Mouse (Mus musculus): ENCODE measurements around the gene Serpina1f. TPM values are rescaled to one million over a fixed set of nuclear protein-coding genes. Genes with fewer than 3 reads are reported as not detected.
"Not testable (repeated sequence)": the region's sequence is repeated elsewhere in the genome, so short reads cannot be mapped to it uniquely, and the experiment has no call there.

Serpina1f gene
- polyA plus RNA-seq, 1 experiment from 2014 or later = not detected

GRCm38 (mm10) chr12:103673179-103673578 lies 22.1 kb downstream of the Serpina1f start:
- Histone ChIP-seq H3K27ac (ENCODE audit: low read depth, low read length) (no peak overlapping the region), H3K27me3 (ENCODE audit: control insufficient read depth, insufficient read depth, low read length) (no peaks in the 10 kb centered on the region), H3K9me3 (ENCODE audit: control insufficient read depth, low read length) (no peaks in the 10 kb centered on the region), H3K4me3 (ENCODE audit: low read length) (no peak overlapping the region), H3K4me1 (ENCODE audit: control insufficient read depth, insufficient read depth, low read length) (no peaks in the 10 kb centered on the region), H3K9ac (ENCODE audit: low read depth, low read length) (no peak overlapping the region), H3K4me2 (replicated peaks; ENCODE audit: low read depth, low read length) (no peak overlapping the region), H3K36me3 (ENCODE audit: control insufficient read depth, insufficient read depth, low read length) (no peaks in the 10 kb centered on the region)
- no peak for ATAC-seq (ENCODE audit: low FRiP score, low TSS enrichment)
- WGBS = 79% methylated on average over 2 of the region's 2 CpGs

GRCm38 (mm10) chr12:103671483-103671882 lies 23.8 kb downstream of the Serpina1f start:
- H3K27me3 ChIP-seq (ENCODE audit: control insufficient read depth, insufficient read depth, low read length) = no peaks in the 10 kb centered on the region
- no peak overlapping the region for H3K4me3 ChIP-seq (ENCODE audit: low read length)
- H3K4me1 ChIP-seq (ENCODE audit: control insufficient read depth, insufficient read depth, low read length) = no peaks in the 10 kb centered on the region
- 83% methylated on average over 3 of the region's 3 CpGs for WGBS
- ATAC-seq (ENCODE audit: low FRiP score, low TSS enrichment) = no peak
- H3K4me2 ChIP-seq (replicated peaks; ENCODE audit: low read depth, low read length) = no peak overlapping the region
- no peaks in the 10 kb centered on the region for H3K9me3 ChIP-seq (ENCODE audit: control insufficient read depth, low read length)
- no peak overlapping the region for H3K9ac ChIP-seq (ENCODE audit: low read depth, low read length)
- H3K27ac ChIP-seq (ENCODE audit: low read depth, low read length) = no peak overlapping the region
- no peaks in the 10 kb centered on the region for H3K36me3 ChIP-seq (ENCODE audit: control insufficient read depth, insufficient read depth, low read length)

- no peak overlapping the region for H3K27ac ChIP-seq (ENCODE audit: low read depth, low read length)
- no peak for ATAC-seq (ENCODE audit: low FRiP score, low TSS enrichment)
- no peak overlapping the region for H3K9ac ChIP-seq (ENCODE audit: low read depth, low read length)
Measured at GRCm38 (mm10) chr12:103670964-103671363, 24.4 kb downstream of the Serpina1f start.

GRCm38 (mm10) chr12:103670344-103670743 lies 25.0 kb downstream of the Serpina1f start:
- no peak overlapping the region for H3K27ac ChIP-seq (ENCODE audit: low read depth, low read length)

More at GRCm38 (mm10) chr12:103670964-103671363, 24.4 kb downstream of the Serpina1f start:
- Histone ChIP-seq H3K4me2 (replicated peaks; ENCODE audit: low read depth, low read length) (no peak overlapping the region), H3K27me3 (ENCODE audit: control insufficient read depth, insufficient read depth, low read length) (no peaks in the 10 kb centered on the region), H3K4me1 (ENCODE audit: control insufficient read depth, insufficient read depth, low read length) (no peaks in the 10 kb centered on the region), H3K4me3 (ENCODE audit: low read length) (no peak overlapping the region), H3K36me3 (ENCODE audit: control insufficient read depth, insufficient read depth, low read length) (no peaks in the 10 kb centered on the region), H3K9me3 (ENCODE audit: control insufficient read depth, low read length) (no peaks in the 10 kb centered on the region)
- 56% methylated on average over 2 of the region's 2 CpGs for WGBS

GRCm38 (mm10) chr12:103665286-103665685 lies 30.0 kb downstream of the Serpina1f start:
- H3K9ac ChIP-seq (ENCODE audit: low read depth, low read length) = no peak overlapping the region
- H3K27me3 ChIP-seq (ENCODE audit: control insufficient read depth, insufficient read depth, low read length) = no peaks in the 10 kb centered on the region
- H3K4me2 ChIP-seq (replicated peaks; ENCODE audit: low read depth, low read length) = no peak overlapping the region
- H3K27ac ChIP-seq (ENCODE audit: low read depth, low read length) = no peak overlapping the region
- no peaks in the 10 kb centered on the region for H3K36me3 ChIP-seq (ENCODE audit: control insufficient read depth, insufficient read depth, low read length)
- H3K9me3 ChIP-seq (ENCODE audit: control insufficient read depth, low read length) = no peaks in the 10 kb centered on the region
- H3K4me1 ChIP-seq (ENCODE audit: control insufficient read depth, insufficient read depth, low read length) = no peaks in the 10 kb centered on the region
- H3K4me3 ChIP-seq (ENCODE audit: low read length) = no peak overlapping the region
- ATAC-seq (ENCODE audit: low FRiP score, low TSS enrichment) = no peak
- WGBS = 90% methylated on average over 3 of the region's 3 CpGs

More at GRCm38 (mm10) chr12:103670344-103670743, 25.0 kb downstream of the Serpina1f start:
- no peak overlapping the region for H3K9ac ChIP-seq (ENCODE audit: low read depth, low read length)
- no peaks in the 10 kb centered on the region for H3K9me3 ChIP-seq (ENCODE audit: control insufficient read depth, low read length)
- H3K4me1 ChIP-seq (ENCODE audit: control insufficient read depth, insufficient read depth, low read length) = no peaks in the 10 kb centered on the region
- no peaks in the 10 kb centered on the region for H3K27me3 ChIP-seq (ENCODE audit: control insufficient read depth, insufficient read depth, low read length)
- 89% methylated on average over 5 of the region's 5 CpGs for WGBS
- no peak overlapping the region for H3K4me3 ChIP-seq (ENCODE audit: low read length)
- H3K4me2 ChIP-seq (replicated peaks; ENCODE audit: low read depth, low read length) = no peak overlapping the region
- no peaks in the 10 kb centered on the region for H3K36me3 ChIP-seq (ENCODE audit: control insufficient read depth, insufficient read depth, low read length)
- ATAC-seq (ENCODE audit: low FRiP score, low TSS enrichment) = no peak

DNA sequence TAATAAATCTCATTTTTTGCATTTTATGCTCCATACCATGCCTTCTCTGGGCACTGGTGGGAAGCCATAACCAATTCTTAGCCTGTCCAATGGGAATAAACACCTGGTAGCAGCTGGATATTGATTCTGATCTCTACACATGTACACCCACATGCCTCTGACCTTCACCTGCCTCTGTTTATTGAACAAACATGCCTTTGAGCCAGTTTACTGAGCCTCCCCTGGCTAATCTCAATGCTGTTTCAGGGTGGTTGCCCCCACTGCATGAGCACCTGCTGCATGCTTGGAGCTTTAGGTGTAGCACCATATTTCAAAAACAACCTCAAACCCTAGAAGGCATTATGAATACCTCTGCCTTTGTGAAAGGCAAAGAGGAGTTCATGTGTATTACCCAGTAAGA lies 33.3 kb downstream of the Serpina1f start:
- H3K4me3 ChIP-seq (ENCODE audit: low read length); H3K4me1 ChIP-seq (ENCODE audit: control insufficient read depth, insufficient read depth, low read length); H3K27me3 ChIP-seq (ENCODE audit: control insufficient read depth, insufficient read depth, low read length); H3K36me3 ChIP-seq (ENCODE audit: control insufficient read depth, insufficient read depth, low read length); H3K9ac ChIP-seq (ENCODE audit: low read depth, low read length); H3K4me2 ChIP-seq (replicated peaks; ENCODE audit: low read depth, low read length); H3K27ac ChIP-seq (ENCODE audit: low read depth, low read length); H3K9me3 ChIP-seq (ENCODE audit: control insufficient read depth, low read length); ATAC-seq (ENCODE audit: low FRiP score, low TSS enrichment): not testable (repeated sequence)

GRCm38 (mm10) chr12:103660076-103660475 lies 35.3 kb downstream of the Serpina1f start:
- no peak overlapping the region for H3K27ac ChIP-seq (ENCODE audit: low read depth, low read length)
- no peak overlapping the region for H3K4me3 ChIP-seq (ENCODE audit: low read length)
- 75% methylated on average over 5 of the region's 5 CpGs for WGBS
- H3K27me3 ChIP-seq (ENCODE audit: control insufficient read depth, insufficient read depth, low read length) = no peaks in the 10 kb centered on the region
- no peaks in the 10 kb centered on the region for H3K4me1 ChIP-seq (ENCODE audit: control insufficient read depth, insufficient read depth, low read length)
- H3K36me3 ChIP-seq (ENCODE audit: control insufficient read depth, insufficient read depth, low read length) = no peaks in the 10 kb centered on the region
- H3K4me2 ChIP-seq (replicated peaks; ENCODE audit: low read depth, low read length) = no peak overlapping the region
- H3K9me3 ChIP-seq (ENCODE audit: control insufficient read depth, low read length) = no peaks in the 10 kb centered on the region
- no peak overlapping the region for H3K9ac ChIP-seq (ENCODE audit: low read depth, low read length)
- ATAC-seq (ENCODE audit: low FRiP score, low TSS enrichment) = no peak

GRCm38 (mm10) chr12:103659171-103659570 lies 36.2 kb downstream of the Serpina1f start:
- no peaks in the 10 kb centered on the region for H3K27me3 ChIP-seq (ENCODE audit: control insufficient read depth, insufficient read depth, low read length)
- H3K36me3 ChIP-seq (ENCODE audit: control insufficient read depth, insufficient read depth, low read length) = no peaks in the 10 kb centered on the region
- no peak overlapping the region for H3K27ac ChIP-seq (ENCODE audit: low read depth, low read length)
- no peaks in the 10 kb centered on the region for H3K9me3 ChIP-seq (ENCODE audit: control insufficient read depth, low read length)
- H3K9ac ChIP-seq (ENCODE audit: low read depth, low read length) = no peak overlapping the region
- no peak overlapping the region for H3K4me3 ChIP-seq (ENCODE audit: low read length)
- no peak overlapping the region for H3K4me2 ChIP-seq (replicated peaks; ENCODE audit: low read depth, low read length)
- no peak for ATAC-seq (ENCODE audit: low FRiP score, low TSS enrichment)
- 90% methylated on average over 2 of the region's 2 CpGs for WGBS
- no peaks in the 10 kb centered on the region for H3K4me1 ChIP-seq (ENCODE audit: control insufficient read depth, insufficient read depth, low read length)

DNA sequence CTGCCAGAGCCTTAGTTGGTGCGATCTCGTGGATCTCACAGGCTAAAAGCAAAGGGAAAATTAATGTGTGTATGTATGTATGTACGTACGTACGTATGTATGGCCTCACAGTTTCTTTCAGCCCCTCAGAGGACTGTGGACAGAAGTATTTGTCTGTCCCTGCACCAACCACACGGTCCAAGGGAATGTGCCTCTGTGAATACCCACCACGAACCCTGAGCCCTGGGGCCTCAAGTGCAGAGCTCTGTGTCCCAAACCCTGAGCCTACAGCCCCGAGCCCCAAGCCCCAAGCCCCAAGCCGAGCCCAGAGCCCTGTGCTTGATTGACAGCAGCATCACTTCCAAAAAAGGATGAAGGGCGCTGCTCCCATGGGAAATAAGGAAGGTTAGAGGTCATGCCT lies 37.3 kb downstream of the Serpina1f start:
- Histone ChIP-seq H3K4me3 (ENCODE audit: low read length) (no peak overlapping the region), H3K9ac (ENCODE audit: low read depth, low read length) (no peak overlapping the region), H3K4me1 (ENCODE audit: control insufficient read depth, insufficient read depth, low read length) (no peaks in the 10 kb centered on the region), H3K9me3 (ENCODE audit: control insufficient read depth, low read length) (no peaks in the 10 kb centered on the region), H3K4me2 (replicated peaks; ENCODE audit: low read depth, low read length) (no peak overlapping the region), H3K27me3 (ENCODE audit: control insufficient read depth, insufficient read depth, low read length) (no peaks in the 10 kb centered on the region), H3K36me3 (ENCODE audit: control insufficient read depth, insufficient read depth, low read length) (no peaks in the 10 kb centered on the region), H3K27ac (ENCODE audit: low read depth, low read length) (no peak overlapping the region)
- 83% methylated on average over 10 of the region's 10 CpGs for WGBS
- no peak for ATAC-seq (ENCODE audit: low FRiP score, low TSS enrichment)

Data from kidney, embryonic 14.5 days (tissue).